Mouse (Mus musculus): ENCODE data around the gene Olfr1393.

GRCm38 (mm10) chr11:49248974-49249700 is 29.0 kb upstream of the Olfr1393 start:
- no peak for TF ChIP-seq CTCF (IDR thresholded peaks at IDR 0.05; ENCODE audit: low read depth, low read length)
- TF ChIP-seq POLR2A (IDR thresholded peaks at IDR 0.05; ENCODE audit: insufficient read depth, low read length) = no peak
